Mouse (Mus musculus): ENCODE results near the gene Clec2e. TPM values are rescaled to one million over a fixed set of nuclear protein-coding genes. Genes with fewer than 3 reads are reported as not detected.
"Not testable (repeated sequence)": the region's sequence is repeated elsewhere in the genome, so short reads cannot be mapped to it uniquely, and the experiment has no call there.

Clec2e gene
- not detected for total RNA-seq (2021)

DNA sequence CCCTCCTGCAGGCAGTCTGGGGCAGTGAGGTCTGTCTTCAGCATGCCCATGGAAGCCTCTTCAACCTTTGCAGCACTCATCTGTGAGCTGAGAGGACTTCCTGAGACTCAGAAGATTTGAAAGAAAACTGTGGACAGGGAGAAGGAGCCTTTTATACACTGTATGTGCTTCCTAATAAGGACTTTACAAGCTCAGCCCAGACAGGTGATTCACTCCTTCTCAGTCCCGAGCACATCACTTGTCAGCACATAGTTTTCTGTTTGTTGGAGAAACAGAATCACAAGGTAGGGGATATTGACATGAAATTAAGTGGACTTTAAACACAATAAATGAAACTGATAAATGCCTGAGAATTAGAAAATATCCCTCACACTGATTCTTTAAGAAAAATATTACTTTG, at the start of gene Clec2e:
TSS of gene Clec2e (minus strand) at position 120 of the 400 bp plus-strand sequence.
- intact Hi-C loops (cut with DNase I); DNase-seq (ENCODE audit: extremely low spot score in 1 of 2, low spot score in 2 of 2): not testable (repeated sequence)

- no peak for DNase-seq (ENCODE audit: extremely low spot score in 1 of 2, low spot score in 2 of 2)
- intact Hi-C loops (cut with DNase I): no loop called here
Observed at GRCm38 (mm10) chr6:129146812-129147211, 46.1 kb upstream of the Clec2e start.

- intact Hi-C loops (cut with DNase I): no loop called here
Observed at GRCm38 (mm10) chr6:129132604-129133341, 32.1 kb upstream of the Clec2e start.

DNA sequence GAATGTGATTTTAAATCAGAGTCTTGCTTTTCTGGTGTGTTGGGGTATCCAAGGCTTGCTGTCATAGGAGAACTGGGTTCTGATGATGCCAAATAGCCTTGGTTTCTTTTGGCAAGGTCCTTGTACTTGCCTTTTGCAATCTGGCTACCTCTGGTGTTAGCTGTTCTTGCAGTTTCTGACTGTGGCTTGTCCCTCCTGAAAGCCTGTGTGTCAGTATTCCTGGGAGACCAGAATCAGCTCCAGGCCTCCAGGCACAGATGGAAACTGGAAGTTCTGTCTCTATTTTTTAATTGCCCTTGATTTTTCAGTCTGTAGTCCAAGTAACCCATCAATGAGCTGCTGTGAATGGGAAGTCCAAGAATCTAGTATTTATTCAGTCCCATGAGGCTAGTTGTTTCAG, 26.1 kb upstream of the Clec2e start:
- intact Hi-C loops (cut with DNase I): no loop called here
- no peak for DNase-seq (ENCODE audit: extremely low spot score in 1 of 2, low spot score in 2 of 2)

More at GRCm38 (mm10) chr6:129132604-129133341, 32.1 kb upstream of the Clec2e start:
- DNase-seq (ENCODE audit: extremely low spot score in 1 of 2, low spot score in 2 of 2): no peak

DNA sequence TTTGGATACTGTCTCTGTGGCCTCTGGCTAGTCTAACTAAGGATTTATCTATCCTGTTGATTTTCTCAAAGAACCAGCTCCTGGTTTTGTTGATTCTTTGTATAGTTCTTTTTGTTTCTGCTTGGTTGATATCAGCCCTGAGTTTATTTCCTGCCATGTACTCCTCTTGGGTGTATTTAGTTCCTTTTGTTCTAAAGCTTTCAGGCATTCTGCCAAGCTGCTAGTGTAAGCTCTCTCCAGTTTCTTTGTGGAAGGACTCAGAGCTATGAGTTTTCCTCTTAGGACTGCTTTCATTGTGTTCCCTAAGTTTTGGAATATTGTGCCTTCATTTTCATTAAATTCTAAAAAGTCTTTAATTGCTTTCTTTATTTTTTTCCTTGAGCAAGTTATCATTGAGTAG, 23.8 kb upstream of the Clec2e start:
- intact Hi-C loops (cut with DNase I); DNase-seq (ENCODE audit: extremely low spot score in 1 of 2, low spot score in 2 of 2): not testable (repeated sequence)

- intact Hi-C loops (cut with DNase I): no loop called here
- no peak for DNase-seq (ENCODE audit: extremely low spot score in 1 of 2, low spot score in 2 of 2)
Observed at GRCm38 (mm10) chr6:129116223-129116622, 15.5 kb upstream of the Clec2e start.

- intact Hi-C loops (cut with DNase I); DNase-seq (ENCODE audit: extremely low spot score in 1 of 2, low spot score in 2 of 2): not testable (repeated sequence)
Observed at GRCm38 (mm10) chr6:129114237-129114636, 13.5 kb upstream of the Clec2e start.

GRCm38 (mm10) chr6:129113769-129114168, 13.1 kb upstream of the Clec2e start:
- DNase-seq (ENCODE audit: extremely low spot score in 1 of 2, low spot score in 2 of 2): no peak
- intact Hi-C loops (cut with DNase I): no loop called here

GRCm38 (mm10) chr6:129113030-129113673, 12.4 kb upstream of the Clec2e start:
- DNase-seq (ENCODE audit: extremely low spot score in 1 of 2, low spot score in 2 of 2): no peak

GRCm38 (mm10) chr6:129112526-129112925, 11.8 kb upstream of the Clec2e start:
- intact Hi-C loops (cut with DNase I): no loop called here
- DNase-seq (ENCODE audit: extremely low spot score in 1 of 2, low spot score in 2 of 2): no peak

More at GRCm38 (mm10) chr6:129113030-129113673, 12.4 kb upstream of the Clec2e start:
- intact Hi-C loops (cut with DNase I): no loop called here

DNA sequence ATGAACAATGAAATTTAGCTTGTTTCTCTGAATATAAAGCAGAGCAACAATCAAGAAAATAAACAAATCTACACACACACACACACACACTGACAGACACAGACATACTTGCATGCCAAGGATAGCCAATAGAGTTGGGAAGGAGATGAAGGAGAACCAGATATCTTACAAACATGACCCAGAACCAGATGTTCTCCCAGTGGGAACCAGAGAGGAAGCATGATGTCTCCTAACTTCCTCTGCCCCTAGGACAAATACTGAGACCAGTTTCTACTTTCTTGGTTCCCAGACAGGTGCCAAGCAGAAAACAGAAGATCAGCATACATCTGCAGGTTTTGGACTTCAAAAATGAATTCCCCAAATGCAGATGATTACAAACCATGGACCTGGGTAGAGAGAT, 7.2 kb upstream of the Clec2e start:
- no peak for DNase-seq (ENCODE audit: extremely low spot score in 1 of 2, low spot score in 2 of 2)
- intact Hi-C loops (cut with DNase I): no loop called here

DNA sequence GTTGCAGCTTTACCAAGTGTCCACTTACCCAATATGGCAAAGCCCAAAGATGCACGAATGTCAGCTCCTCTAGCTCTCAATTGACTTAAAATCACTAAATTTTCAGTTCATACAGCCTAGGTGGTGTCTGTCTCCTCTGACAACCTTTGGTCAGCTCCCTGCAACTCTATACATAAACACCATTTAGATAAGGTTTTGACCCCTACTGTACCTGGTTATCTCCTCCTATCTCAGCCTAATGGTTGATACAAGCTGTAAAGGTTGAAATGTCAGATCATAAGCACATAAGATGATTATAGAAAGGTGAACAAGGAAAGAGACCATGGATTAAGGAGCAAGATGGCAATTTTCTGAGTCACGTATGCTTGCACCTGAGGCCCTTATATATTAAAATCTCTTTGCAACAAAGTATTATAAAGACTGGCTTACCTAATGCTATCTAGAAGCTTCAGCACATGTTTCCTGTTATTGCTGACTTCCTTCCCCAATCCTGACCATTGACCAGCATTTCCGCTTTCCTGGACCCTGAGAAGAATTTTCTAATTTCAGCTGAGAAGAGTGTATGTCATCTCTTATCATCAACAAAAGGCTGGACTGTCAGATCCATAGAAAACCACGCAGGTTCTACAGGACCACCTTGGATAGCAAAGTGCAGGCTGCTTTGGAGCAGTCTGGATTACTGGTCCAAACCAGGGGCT, 2.3 kb upstream of the Clec2e start:
- intact Hi-C loops (cut with DNase I): no loop called here
- DNase-seq (ENCODE audit: extremely low spot score in 1 of 2, low spot score in 2 of 2): no peak

GRCm38 (mm10) chr6:129101604-129102003, 891 bp upstream of the Clec2e start:
- intact Hi-C loops (cut with DNase I): no loop called here
- no peak for DNase-seq (ENCODE audit: extremely low spot score in 1 of 2, low spot score in 2 of 2)

- DNase-seq (ENCODE audit: extremely low spot score in 1 of 2, low spot score in 2 of 2): peak in 1 of 2 experiments; percentile 45
- intact Hi-C loops (cut with DNase I): loop anchor here (10.0 kb wide), 1 partner anchor 267 kb away; no protein-coding TSS in a partner anchor
Observed at GRCm38 (mm10) chr6:129097929-129098328, 2.8 kb downstream of the Clec2e start.

DNA sequence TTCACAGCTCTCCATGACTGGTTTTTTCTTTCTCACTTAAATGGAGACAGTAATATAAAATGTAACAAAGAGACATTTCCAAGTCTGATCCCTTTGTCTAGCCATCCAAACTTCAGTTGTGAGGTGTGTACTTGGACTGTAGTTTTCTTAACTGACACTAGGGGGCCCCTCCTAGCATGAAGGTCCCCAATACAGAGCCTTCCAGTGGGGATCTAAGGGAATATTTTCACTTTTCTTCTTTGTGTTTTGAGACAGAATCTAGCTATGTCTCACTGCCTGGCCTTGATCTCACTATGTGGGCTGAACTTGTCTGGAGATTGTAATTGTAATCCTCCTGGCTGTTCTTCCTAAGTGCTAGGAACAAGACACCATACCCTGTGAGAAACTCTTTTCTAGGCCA, 5.5 kb downstream of the Clec2e start:
- intact Hi-C loops (cut with DNase I): loop anchor here (10.0 kb wide), 1 partner anchor 270 kb away; no protein-coding TSS in a partner anchor
- DNase-seq (ENCODE audit: extremely low spot score in 1 of 2, low spot score in 2 of 2): no peak

DNA sequence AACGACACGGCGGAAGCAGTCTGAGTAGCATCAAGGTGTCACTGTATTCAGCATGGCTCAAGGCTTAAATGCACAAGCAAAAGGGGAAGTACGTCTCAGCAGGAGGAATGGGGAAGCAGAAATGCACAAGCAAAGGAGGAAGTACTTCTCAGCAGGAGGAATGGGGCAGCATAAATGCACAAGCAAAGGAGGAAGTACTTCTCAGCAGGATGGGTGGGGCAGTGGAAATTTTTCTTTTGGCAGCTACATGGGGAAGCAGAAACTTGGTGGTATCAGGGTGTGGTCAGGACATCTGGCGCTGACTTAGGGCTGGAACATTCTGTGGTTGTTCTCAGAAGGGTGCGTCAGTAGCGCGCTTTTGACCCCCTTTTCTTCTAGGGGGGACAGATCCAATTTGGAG, 12.1 kb downstream of the Clec2e start:
- intact Hi-C loops (cut with DNase I): not testable (repeated sequence)

GRCm38 (mm10) chr6:129088161-129088560, 12.6 kb downstream of the Clec2e start:
- peak in 1 of 2 experiments; percentile 30 for DNase-seq (ENCODE audit: extremely low spot score in 1 of 2, low spot score in 2 of 2)
- intact Hi-C loops (cut with DNase I): no loop called here

More for the DNA sequence above, 12.1 kb downstream of the Clec2e start:
- DNase-seq (ENCODE audit: extremely low spot score in 1 of 2, low spot score in 2 of 2): not testable (repeated sequence)

DNA sequence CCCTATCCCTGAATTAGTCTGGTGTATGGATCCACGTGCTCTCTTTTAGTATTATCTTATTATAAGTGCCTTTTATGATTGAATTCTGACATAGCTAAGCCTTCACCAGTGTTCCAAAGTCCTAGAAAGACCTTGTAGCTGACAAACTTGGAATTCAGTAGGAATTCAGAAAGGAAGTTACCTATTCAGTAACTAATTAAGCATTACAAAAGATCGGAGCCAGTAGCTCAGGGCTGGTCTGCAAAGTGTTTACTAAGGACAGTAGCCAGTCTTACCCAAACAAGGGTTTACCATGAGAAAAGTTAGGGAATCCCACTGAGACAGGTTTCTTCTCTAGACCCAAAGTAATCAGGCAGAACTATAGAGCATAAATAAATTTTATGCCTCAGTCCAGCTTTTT, 14.7 kb downstream of the Clec2e start:
- DNase-seq (ENCODE audit: extremely low spot score in 1 of 2, low spot score in 2 of 2); intact Hi-C loops (cut with DNase I): not testable (repeated sequence)

DNA sequence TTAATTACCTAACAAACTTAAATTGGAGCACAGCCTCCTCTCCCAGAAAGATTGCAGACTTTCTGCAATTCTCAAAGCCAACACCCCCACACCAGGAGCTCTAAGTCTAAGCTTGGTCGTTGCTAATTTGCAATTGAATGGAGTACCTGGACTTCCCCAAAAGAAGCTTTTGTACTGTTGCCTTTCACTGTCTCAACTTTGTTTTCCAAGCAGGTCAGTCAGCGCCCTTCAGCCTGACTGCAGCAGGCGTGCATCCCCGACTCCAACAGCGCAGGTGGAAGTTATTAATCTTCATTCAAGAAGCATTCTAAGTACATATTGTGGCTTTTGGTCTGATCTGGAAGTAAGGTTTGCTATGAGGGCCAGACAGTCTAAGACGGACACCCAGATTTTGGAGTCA, 15.6 kb downstream of the Clec2e start:
- DNase-seq (ENCODE audit: extremely low spot score in 1 of 2, low spot score in 2 of 2): no peak
- intact Hi-C loops (cut with DNase I): no loop called here
